Comparison of ENCODE assay signal across 8 mouse cellular contexts in genomic region chr6:134896570-134897436, GRCm38 (mm10). TPM values are rescaled to one million over a fixed set of nuclear protein-coding genes. Genes with fewer than 3 reads are reported as not detected.
A peak's percentile ranks its signal among the peaks of the same experiment; 100 is the strongest.
DNase-seq lines count a peak whose midpoint lies in the region; ATAC-seq and TF ChIP-seq lines count a peak whose summit lies in the region.

No protein-coding gene starts in this region.

- no peak for ATAC-seq in forebrain, embryonic 13.5 days
- ATAC-seq in stomach, embryonic 14.5 days (ENCODE audit: insufficient number of reproducible peaks, insufficient read depth, low FRiP score, low read depth), result no peak

- H3K36me3 ChIP-seq in E14TG2a.4 (ENCODE audit: insufficient read depth, low read length), result peaks cover 42% of the 10 kb centered on the region
- H3K36me3 ChIP-seq in forebrain, embryonic 13.5 days (ENCODE audit: poor library complexity, severe bottlenecking), result no peaks in the 10 kb centered on the region
- no peaks in the 10 kb centered on the region; the same call in 1 of the 2 replicates for H3K36me3 ChIP-seq in stomach, embryonic 14.5 days (ENCODE audit: control insufficient read depth, insufficient read depth, low read length)

- DNase-seq in heart, adult 11 months, result peak; percentile 88
- DNase-seq in heart, postnatal 25 days (ENCODE audit: low spot score), result no peak
- DNase-seq in liver, result peak; percentile 46
- DNase-seq in layer of hippocampus, adult 9-11 months, result no peak
- no peak for DNase-seq in right cerebral cortex, postnatal 36 days (ENCODE audit: low spot score in 2 of 2)

- H3K27ac ChIP-seq in forebrain, embryonic 13.5 days, result no peak overlapping the region
- no peak overlapping the region; the same call in 1 of the 2 replicates for H3K27ac ChIP-seq in stomach, embryonic 14.5 days (ENCODE audit: low read length)

- H3K4me3 ChIP-seq in E14TG2a.4 (replicated peaks; ENCODE audit: low read length), result peak overlapping the region; percentile 88
- H3K4me3 ChIP-seq in forebrain, embryonic 13.5 days, result peak overlapping the region; percentile 64
- peak overlapping the region; percentile 56 for H3K4me3 ChIP-seq in stomach, embryonic 14.5 days (ENCODE audit: low read depth, low read length)

- peaks cover 38% of the 10 kb centered on the region for H3K4me1 ChIP-seq in E14TG2a.4 (replicated peaks; ENCODE audit: low read depth, low read length)
- peaks cover 26% of the 10 kb centered on the region for H3K4me1 ChIP-seq in forebrain, embryonic 13.5 days
- 0 out of 2 replicates have a peak, but pooled peaks cover 5% of the 10 kb centered on the region for H3K4me1 ChIP-seq in stomach, embryonic 14.5 days (ENCODE audit: control insufficient read depth, insufficient read depth, low read length)

- TF ChIP-seq CTCF in E14TG2a.4 (conservative IDR thresholded peaks at IDR 0.05; ENCODE audit: low read length), result no peak

- H3K27me3 ChIP-seq in E14TG2a.4 (ENCODE audit: insufficient read depth, low read length), result no peaks in the 10 kb centered on the region
- no peaks in the 10 kb centered on the region for H3K27me3 ChIP-seq in forebrain, embryonic 13.5 days
- no peaks in the 10 kb centered on the region for H3K27me3 ChIP-seq in stomach, embryonic 14.5 days (ENCODE audit: control insufficient read depth, insufficient read depth, low read length)

- peak overlapping the region; percentile 92 for H3K9ac ChIP-seq in forebrain, embryonic 13.5 days
- peak overlapping the region; percentile 74; the same call in 1 of the 2 replicates for H3K9ac ChIP-seq in stomach, embryonic 14.5 days (replicated peaks; ENCODE audit: low read depth, low read length)

- intact Hi-C loops in heart, postnatal 25 days (cut with DNase I), result loop anchor here (5.0 kb wide), 1 partner anchor 50 kb away; no protein-coding TSS in a partner anchor

- no peaks in the 10 kb centered on the region for H3K9me3 ChIP-seq in E14TG2a.4 (ENCODE audit: low read length)
- H3K9me3 ChIP-seq in forebrain, embryonic 13.5 days (replicated peaks), result no peaks in the 10 kb centered on the region
- no peaks in the 10 kb centered on the region for H3K9me3 ChIP-seq in stomach, embryonic 14.5 days (ENCODE audit: control insufficient read depth, low read depth, low read length)

- H3K4me2 ChIP-seq in forebrain, embryonic 13.5 days, result peak overlapping the region; percentile 75
- peak overlapping the region; percentile 48 for H3K4me2 ChIP-seq in stomach, embryonic 14.5 days (replicated peaks; ENCODE audit: low read depth, low read length)

- 54% methylated on average over 15 of the region's 15 CpGs for WGBS in forebrain, embryonic 13.5 days
- 39% methylated on average over 15 of the region's 15 CpGs for WGBS in stomach, embryonic 14.5 days

RNA-seq across cellular contexts. Expression of gene Gpr19, which starts 1.6 kb away (rescaled TPM):
- 1 to 10 TPM; 3.3 to 5.1 TPM for total RNA-seq in heart, postnatal 25 days (2021)
- 45.5 and 46.4 TPM in 2 replicates for polyA plus RNA-seq in forebrain, embryonic 13.5 days (2015; fragmentation: Nextera tagmentation; extraction: Ambion mirVana)
- 11.2 and 12.3 TPM in 2 replicates for polyA plus RNA-seq in stomach, embryonic 14.5 days (2014; fragmentation: Nextera tagmentation; extraction: Ambion mirVana)

RNA-seq across cellular contexts. Expression of gene Cdkn1b, which starts 23.4 kb away (rescaled TPM):
- total RNA-seq in heart, postnatal 25 days (2021), result 10 to 100 TPM; 40.3 to 49.5 TPM
- 48.8 and 58.5 TPM in 2 replicates for polyA plus RNA-seq in forebrain, embryonic 13.5 days (2015; fragmentation: Nextera tagmentation; extraction: Ambion mirVana)
- 18.3 and 19.9 TPM in 2 replicates for polyA plus RNA-seq in stomach, embryonic 14.5 days (2014; fragmentation: Nextera tagmentation; extraction: Ambion mirVana)

Comparison
In these comparisons a context has a peak if more than half of its experiments do, and no peak if none do; other contexts are left out.
1. DNase-seq: peak in heart, adult 11 months (single experiment) and liver (single experiment); none in heart, postnatal 25 days (single experiment), layer of hippocampus, adult 9-11 months (single experiment) and right cerebral cortex, postnatal 36 days (0 of 2).
2. Peak in every context shown above with its lines, with median percentiles within 50 percentile points of each other: H3K4me3 ChIP-seq.